Mouse (Mus musculus) retina, postnatal 7 days (tissue): Measurements from ENCODE around the gene Isg15.

Source experiments
- DNase-seq: peaks from one replicate; pipeline ENCODE4 v3.0.0-alpha.2; 2012; ENCODE audit warnings: low read depth, low spot score

Isg15 gene

GRCm38 (mm10) chr4:156203413-156204131, 3.0 kb upstream of the Isg15 start:
- DNase-seq, result no peak

- DNase-seq, result no peak
Observed at GRCm38 (mm10) chr4:156203001-156203412, 2.4 kb upstream of the Isg15 start, which contains the start of gene AW011738. TSS of gene AW011738 (plus strand) at chr4:156203304.

- DNase-seq, result no peak
Observed at GRCm38 (mm10) chr4:156202462-156202893, 1.9 kb upstream of the Isg15 start.

- DNase-seq, result peak; percentile 76
Observed at GRCm38 (mm10) chr4:156197829-156198205, 2.8 kb downstream of the Isg15 start.

- DNase-seq, result peak; percentile 57
Observed at GRCm38 (mm10) chr4:156197131-156197828, 3.3 kb downstream of the Isg15 start, which contains the start of gene Agrn. TSS of gene Agrn (minus strand) at chr4:156197488.

DNA sequence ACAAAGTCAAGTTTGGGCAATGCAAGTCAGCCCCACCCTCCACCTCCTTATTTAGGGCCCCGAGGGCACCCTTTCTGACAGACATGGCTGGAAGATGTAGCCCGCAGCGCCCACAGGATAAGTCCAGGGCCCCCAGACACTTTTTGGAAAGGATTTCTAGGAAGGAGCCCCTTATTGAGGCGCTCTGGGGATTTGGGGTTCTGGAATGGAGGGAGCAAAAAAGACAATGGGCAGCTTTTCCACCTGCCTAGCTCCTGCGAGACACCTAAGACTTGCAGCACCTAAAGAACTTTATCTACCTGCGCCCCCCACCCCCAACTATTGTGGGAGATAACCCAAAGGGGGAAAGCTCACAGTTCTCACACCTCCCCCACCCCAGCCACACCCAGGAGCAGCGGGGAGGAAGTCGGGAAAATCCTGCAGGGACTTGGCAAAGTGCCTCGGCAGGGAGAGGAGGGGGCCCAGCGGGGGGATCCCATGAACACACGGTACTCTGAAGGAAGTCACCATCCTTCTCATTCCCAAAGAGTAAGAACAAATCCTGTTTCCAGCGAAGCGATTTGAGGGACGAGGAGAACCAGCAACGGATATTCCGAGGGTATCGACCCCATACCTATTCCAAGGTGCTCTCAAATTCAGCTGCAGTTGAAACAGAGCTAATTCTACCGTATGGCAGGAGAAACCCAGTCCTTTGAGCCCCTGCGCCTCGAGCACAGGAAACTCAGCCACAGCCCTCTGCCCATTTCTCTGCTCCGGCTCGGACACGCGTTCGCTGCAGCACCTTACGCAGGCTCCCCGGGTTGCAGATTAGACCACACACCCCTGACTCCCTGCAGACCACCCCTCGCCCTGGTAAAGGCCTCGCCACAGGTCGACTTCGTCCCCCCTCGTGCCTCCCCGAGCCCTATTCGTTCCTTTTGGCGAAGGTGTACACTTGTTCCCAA, 4.4 kb downstream of the Isg15 start:
- no peak for DNase-seq

DNA sequence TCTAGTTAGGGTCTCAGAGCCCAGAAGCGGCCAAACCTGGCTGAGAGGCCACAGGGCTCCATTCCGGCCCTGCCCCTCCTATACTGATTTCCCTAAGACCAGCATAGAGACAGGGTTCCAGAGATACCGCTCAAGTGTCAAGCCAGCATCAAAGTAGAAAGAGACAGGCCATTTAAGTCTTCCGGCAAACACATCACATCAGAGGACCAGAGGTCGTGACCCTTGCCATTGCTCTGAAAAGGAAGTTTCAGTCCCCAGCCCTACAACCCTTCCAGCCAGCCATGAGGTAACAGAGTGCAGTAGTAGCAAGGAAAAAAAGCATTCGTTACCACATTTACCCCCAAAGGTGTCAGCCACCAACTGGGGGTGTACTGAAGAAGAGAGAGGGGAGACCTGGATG, 6.3 kb downstream of the Isg15 start:
- no peak for DNase-seq

DNA sequence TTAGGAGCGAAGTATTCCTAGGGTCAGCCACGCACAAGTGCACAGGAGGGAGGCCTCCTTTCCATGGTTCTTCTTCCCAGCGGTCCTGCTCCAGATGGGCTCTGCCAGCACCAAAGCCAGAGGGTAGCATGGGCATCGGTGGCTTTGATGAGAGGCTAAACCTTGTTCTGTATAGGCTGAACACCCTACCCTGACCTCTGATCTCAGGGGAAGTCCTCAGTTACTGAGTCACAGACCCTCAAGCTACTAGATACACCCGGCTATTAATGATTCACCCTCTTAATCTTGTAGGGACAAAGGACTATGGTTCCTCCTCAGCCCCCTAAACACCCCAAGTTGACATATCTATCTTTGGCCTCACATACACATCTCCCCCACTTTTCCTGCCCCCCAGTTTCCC, 6.7 kb downstream of the Isg15 start:
- no peak for DNase-seq

DNA sequence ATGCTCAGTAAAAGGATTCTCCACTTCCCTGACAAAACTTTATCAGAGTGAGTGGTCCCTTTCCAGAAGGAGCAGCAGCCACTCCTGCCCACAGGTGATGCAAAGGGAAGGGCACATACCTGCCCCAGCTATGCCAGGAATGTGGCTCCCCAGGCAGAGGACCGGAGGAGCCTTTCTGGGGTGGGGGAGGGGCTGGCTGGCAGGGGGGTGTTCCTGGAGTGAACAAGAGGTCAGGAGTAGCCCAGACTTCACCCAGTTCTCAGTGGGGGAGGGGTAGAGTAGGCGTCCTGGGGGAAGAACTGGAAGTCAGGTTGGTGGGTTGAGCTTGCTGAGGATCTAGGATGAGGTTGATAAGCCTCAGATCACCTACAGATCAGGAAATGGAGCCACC, 7.4 kb downstream of the Isg15 start:
- no peak for DNase-seq

DNA sequence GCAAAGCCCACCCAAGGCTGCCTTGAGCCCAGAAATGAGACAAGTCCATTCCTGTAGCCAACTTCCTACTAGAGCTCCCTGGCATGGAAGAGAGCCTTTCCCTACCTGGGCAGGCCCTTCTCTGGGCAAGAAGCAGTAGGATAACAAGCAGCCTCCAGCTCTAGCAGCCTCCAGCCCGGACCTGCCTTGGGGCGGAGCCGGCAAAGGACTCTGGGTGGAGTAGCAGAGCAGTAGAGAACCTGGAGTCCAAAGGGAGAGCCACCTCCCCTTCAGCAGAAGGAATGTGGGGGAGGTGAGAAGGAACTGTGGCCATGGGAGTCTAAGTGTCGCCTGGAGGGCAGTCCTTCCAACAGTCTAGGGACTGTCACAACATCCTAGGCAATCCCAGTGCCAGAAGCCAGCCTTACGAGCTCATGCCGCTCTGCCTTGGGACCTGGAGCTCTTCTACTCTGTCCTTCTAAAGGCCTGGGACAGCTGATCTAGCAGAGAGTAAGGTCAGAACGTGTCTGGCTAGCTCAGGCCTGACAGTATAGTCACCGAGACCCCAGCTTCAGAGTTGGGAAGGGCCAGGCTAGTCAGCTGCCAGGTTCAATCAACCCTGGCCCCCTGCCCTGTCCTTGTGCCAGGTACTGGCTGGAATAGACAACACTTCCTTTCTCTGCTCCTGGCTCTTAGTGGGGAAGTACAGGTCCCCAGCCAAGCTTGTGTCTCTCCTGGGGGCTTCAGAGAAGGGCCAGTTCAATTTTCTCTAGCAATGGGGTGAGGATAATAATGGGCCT, 8.0 kb downstream of the Isg15 start:
- no peak for DNase-seq

GRCm38 (mm10) chr4:156188811-156189323, 11.8 kb downstream of the Isg15 start:
- DNase-seq, result no peak

DNA sequence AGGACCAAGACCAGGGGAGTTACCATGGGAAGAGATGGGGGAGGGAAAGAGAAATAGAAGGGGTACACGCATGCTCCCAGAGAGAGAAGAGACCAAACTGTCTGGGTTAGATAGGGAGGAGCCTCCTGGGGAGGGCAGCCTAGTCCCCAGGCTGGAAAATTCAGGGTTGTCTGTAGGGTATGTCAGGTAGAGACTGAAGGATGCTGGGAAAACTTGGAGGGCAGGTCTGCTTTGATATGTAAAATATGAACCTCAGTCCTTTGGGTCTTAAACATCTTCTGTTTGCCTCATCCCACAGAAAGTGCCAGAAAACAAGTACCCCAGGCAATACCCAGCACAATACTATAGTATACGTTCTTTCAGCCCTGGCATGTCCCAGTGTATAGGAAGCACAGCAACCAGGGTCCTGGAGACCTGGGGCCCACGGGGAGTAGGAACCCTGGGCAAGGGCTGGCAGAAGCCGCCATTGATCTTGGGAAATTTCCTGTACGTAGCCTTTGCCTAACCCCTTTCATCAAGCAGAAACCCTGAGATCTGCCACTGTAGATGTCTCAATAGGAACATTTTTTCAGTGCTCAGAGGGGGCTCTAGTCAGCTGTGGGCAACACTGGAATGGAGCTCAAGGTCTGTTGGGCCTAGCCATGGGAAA, 12.3 kb downstream of the Isg15 start:
- DNase-seq, result no peak

DNA sequence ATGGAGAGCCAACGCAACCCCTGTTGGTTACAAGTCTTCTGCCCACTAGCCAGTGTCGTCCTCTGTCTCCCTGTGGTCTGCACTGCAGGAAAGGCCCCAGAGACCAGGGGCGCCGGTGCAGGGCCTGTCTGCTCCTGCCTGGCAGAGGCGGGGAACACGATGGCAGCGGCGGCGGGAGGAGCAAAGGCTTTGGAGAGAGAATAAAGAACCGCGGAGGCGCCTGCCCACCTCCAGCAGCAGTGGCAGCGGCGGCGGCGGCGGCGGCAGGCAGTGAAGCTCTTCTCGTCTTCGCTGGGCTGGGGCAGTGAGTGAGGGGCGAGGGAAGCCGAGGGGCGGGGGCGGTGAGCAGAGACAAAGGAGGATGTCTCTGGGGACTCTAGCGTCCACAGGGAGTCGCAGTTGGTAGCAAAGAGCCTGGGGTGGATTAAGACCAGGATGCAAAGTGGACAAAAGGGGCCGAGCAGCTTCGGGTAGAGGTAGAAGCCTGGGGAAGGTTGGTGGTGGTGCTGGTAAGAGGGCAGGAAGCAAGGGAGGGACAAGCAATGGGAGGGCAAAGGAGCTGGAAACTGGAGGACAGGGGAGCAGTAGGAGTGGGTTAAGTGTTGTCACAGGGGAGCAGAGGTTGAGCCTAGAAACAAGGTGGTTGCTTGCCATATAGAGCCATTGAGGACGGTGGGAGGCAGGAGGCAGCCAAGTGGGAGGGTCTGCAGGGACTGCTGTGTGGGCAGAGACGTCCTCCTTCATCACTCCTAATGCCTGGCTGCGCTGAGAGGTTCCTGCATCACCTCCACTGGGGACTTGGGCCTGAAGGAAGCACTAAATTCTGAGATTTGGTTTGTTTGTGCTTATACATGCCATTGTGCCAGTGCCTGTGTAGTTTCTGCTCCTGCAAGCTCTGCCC, 14.4 kb downstream of the Isg15 start:
- no peak for DNase-seq

DNA sequence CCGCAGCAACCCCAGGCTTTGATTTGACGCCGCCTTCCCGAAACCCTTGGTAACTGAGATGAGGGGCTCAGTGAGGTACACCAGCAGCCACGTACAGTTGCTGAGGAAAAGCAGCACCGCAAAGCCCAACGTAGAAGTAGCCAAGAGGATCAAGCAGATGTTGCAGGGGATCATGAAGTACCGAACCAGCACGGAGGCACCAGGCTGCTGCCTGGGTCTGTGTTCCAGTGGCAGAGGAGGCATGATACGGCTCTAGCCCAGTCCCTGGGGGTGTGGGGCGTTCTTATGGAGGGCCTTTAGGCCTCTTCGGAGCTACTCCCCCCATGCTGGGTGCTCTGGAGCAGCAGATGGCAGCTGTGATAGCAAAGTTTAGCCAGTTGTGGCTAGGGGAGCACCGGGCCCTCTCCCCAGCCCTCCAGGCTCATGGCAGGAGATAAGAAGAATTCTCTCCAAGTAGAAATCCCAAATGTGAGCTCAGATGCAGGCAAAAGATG, 15.1 kb downstream of the Isg15 start:
- DNase-seq, result no peak

DNA sequence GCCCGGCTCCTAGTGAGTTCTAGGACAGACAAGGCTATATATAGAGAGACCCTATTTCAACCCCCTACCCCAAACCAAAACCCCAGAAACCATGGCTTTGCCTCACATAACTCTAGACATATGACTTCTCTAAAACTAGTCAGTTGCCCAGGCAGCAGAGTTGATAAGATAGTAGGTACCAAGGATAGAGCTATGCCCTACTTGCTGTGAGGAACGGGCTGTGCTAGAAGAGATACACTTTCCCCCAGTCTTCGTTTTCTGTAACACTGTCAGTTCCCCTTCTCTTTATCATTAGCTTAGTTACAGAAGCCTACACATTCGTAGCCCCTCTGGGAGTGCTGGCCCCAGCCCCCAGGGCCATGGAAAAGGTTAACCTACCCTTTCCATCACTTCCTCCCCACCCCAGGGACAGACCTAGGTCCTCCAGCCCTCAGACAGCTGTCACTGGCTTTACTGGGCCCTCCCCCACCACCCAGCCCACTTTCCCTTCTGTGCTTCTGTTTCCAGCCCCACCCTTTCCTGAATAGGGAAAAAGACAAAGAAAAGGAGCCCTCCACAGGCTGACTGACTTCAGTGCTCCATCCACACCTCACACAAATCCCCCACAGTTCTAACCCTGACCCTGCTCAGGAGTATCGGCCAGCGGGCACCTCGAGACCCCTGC, 16.2 kb downstream of the Isg15 start:
- DNase-seq, result no peak

DNA sequence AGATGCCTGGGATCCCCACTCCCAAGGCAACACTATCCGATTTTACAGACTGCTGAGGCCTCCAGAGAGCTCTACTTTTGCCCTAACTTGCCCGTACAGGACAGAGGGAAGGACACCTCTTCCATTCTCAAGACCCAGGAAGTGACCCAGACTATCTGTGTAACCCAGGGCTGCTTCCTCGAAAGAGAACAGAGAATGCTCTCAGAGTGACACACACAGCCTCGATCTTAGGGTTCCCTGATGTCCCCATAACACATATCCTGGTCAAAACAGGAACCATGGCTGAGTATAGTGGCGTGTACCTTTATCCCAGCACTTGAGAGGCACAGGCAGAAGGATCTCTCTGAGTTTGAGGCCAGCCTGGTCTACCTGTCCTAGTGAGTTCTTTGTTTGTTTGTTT, 16.9 kb downstream of the Isg15 start:
- no peak for DNase-seq

DNA sequence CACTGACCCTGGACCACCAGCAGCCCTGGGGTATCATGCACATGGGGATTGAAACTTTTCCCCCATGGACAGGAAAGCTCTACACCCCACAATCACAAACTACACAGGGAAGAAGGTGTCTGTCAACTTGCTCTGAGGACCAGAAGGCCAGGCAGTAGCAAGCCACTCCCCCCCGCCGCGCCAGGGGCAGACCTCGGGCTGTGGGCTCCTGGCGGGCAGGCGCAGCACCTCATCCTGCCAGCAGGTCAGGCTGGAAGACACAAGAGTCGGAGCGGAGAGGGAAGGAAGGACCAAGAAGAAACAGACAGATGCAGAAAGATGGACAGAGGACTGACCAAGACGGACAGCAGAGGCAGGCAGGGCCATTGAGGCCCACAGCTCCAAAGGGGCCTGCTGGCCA, 23.0 kb downstream of the Isg15 start:
- no peak for DNase-seq

DNA sequence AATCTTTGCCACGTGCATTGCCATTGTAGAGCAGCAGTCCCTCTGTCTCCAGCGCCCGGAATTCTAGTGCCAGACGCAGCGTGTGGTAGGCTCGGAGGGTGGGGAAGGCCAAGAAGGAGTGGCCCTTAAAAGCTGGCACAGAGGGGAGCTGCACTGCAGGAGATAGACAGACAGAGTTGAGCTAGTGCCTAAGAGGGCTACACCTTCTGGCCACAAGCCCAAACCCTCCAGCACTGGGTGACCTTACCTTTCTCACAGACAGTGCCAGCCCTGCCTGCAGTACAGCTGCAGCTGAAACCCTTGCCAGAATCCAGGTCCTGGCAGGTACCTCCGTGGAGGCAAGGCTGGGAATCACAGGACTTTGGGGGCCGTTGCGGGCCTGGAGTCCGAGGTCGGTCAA, 28.8 kb downstream of the Isg15 start:
- no peak for DNase-seq

- DNase-seq, result no peak
Observed at GRCm38 (mm10) chr4:156169129-156169528, 31.5 kb downstream of the Isg15 start.
